Mouse (Mus musculus): Measurements from ENCODE around the gene Zfyve1.
"Not testable (repeated sequence)": the region's sequence is repeated elsewhere in the genome, so short reads cannot be mapped to it uniquely, and the experiment has no call there.

The Zfyve1 gene

DNA sequence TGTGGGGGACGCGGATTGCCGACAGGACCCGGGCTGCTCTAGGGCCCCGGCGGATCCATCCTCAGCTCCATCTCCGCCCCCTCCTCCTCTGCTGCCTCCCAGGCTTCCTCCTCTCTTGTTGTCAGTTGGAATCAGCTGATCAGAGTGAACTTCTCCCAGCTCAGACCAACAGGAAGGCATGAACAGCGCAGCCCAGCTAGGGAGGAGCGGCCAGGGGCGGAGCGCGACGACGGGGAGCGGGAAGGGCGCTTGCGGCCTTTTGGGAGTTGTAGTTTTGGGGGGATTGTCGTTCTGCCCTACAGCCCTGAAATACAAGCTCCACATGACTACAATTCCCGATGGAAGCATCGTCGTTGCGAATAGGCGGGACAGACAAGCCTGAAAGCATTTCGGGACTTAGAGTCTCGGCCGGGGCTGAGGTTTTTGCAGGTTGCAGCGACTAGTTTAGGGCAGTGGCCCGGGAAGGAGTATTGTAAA, at the start of gene Zfyve1:
Zfyve1 (minus strand) TSS at position 198 of the 477 bp plus-strand sequence.
- in situ Hi-C loops (cut with MboI, MseI), result no loop called here

DNA sequence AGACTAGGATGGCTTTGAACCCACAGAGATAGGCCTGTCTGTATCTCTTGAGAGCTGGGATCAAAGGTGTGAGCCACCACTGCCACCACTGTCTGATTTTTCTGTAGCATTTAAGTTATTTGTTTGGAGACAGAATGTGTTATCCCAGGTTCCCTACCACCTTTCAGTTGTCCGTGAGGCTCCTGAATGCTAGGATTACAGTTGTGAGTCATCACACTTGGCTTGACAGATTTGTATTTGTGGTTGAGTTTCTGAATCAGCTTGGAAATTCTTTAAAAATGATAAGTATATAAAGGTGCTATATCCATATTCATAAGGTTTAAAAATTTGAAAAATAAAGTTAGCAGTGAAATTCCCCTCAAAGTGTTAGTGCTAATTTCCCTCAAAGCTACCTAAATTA, 46.1 kb upstream of the Zfyve1 start:
- in situ Hi-C loops (cut with MboI, MseI), result loop anchor here in 1 of 2 experiments (5.0 kb wide), 1 partner anchor 34 kb away; no protein-coding TSS in a partner anchor

DNA sequence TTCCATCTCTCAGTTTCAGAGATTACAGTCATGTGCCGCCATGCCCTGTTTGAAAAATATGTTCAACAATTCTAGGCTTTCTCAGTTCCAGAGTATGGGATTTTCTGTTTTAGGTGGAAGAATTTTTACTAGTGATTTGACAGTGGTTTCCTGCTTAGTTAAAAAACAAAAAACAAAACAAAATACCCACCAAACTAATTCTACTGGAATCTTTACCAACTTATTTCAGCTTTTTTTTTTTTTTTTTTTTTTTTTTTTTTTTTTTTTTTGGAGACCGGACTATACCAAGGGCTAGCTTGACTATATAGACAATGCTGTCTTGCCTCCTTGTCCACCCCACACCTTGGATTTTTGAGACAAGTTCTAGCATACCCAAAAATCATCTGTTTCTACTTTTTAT, 44.2 kb upstream of the Zfyve1 start:
- in situ Hi-C loops (cut with MboI, MseI), result loop anchor here in 1 of 2 experiments (5.0 kb wide), 1 partner anchor 36 kb away; no protein-coding TSS in a partner anchor

DNA sequence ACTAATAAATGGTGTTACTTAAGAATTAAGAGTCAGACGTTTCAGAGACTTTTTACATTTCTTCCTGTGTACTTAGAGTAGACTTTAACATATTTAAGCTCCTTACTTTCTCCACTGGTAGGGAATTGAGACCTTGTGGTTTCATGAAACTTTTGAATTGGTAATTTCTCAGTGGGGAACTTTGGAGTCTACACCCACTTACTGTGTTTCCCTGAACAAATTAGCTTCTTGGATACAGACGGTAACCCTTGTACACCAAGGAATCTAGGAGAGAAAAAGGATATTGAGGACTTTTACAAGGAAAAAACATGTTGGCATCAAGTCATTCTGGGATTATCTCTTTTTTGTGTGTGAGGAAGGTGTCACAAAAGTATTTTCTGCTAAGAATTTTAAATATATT, 36.8 kb upstream of the Zfyve1 start:
- in situ Hi-C loops (cut with MboI, MseI), result no loop called here

DNA sequence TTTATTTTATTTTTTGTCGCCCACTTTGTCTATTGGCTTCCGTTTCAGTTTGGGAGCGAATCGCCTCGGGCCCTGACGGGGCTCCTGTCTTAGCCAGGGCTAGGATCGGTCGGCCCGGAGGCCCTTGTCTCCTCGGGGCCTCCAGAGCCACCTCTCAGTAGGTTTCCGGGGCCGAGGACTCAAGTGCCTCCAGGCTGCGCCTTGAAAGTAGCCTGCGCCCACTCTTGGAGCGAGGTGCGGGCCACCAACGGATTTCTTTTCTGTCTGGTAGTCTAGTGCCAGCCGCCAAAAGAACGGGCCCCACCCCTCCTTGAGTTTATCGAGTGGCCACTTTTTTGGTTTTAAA, 35.6 kb upstream of the Zfyve1 start:
- in situ Hi-C loops (cut with MboI, MseI), result no loop called here

DNA sequence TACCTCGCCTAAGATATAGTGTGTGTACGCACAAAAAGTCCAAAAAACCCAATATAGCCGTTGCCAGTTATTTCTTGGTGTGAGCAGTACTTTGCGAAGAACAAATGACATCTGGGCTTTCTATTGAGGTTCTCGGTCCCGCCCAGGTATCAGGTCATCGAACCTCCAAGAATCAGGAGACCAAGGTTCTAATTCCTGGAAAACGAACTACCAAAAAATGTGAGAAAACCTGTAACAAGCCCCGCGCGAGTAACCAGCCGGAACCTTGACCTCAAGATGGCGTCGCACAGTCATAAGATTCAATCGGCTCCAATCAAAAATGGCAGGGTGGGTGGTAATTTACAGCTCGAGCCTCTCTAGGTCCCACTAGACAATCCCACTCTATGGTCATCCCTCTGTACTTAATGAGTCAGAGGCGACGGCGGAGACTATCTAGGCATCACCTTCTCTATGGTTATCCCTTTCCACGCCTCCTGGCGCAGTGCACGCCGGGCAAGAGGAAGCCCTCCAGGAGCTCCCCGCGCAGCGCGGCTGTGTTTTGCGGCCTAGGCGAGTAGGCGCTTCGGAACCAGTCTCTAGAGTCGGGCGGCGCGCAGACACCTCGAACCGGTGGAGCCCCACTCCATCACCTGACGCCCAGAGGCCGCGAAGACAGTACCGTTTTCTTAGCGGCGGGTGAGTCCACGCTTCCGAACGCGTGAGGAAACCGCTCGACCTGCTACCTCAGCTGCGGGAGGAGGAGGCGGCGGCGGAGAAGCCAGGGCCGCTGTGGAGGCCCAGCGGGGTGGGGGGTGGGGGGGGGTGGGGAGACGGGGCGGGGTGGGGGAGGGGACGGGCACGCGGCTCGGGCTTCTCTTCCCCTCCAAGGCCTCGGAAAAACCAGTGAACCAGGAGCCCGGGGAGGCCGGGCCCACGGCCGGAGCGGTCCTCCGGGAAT, 35.0 kb upstream of the Zfyve1 start:
- in situ Hi-C loops (cut with MboI, MseI), result no loop called here

DNA sequence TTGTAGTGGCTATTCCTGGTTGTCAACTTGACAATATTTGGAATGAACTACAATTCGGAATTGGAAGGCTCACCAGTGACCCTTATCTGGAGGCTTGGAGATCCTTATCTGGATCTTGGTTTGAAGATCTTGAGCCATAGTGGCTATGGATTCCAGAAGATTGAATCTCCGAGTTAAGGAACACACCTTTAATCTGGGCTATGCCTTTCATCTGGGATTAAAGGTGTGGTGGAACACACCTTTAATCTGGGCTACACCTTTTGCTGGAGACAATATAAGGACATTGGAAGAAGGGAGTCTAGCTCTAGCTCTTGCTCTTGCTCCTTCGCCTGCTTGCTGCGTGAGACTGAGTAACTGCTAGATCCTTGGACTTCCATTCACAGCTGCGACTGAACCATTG, 33.9 kb upstream of the Zfyve1 start, which contains the start of gene Rbm25:
Rbm25 (plus strand) TSS at position 301 of the 400 bp plus-strand sequence.
- in situ Hi-C loops (cut with MboI, MseI), result not testable (repeated sequence)

DNA sequence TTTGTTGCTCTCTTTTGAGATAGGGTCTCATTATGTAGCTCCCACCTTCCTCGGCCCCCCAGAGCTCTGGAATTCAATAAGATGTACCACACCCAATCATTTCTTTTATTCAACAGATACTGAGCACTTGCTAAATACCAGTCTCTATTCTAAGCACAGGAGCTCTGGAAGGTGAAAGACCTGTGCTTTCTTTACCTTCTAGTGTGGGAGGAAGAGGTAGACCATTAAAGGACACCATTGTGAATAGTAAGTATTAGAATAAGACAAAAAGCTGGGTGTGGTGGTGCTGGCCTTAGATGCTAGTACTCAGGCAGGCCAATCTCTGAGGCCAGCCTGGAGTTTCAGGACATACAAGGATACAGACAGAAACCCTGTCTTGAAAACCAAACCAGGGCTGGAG, 27.3 kb upstream of the Zfyve1 start:
- in situ Hi-C loops (cut with MboI, MseI), result no loop called here

DNA sequence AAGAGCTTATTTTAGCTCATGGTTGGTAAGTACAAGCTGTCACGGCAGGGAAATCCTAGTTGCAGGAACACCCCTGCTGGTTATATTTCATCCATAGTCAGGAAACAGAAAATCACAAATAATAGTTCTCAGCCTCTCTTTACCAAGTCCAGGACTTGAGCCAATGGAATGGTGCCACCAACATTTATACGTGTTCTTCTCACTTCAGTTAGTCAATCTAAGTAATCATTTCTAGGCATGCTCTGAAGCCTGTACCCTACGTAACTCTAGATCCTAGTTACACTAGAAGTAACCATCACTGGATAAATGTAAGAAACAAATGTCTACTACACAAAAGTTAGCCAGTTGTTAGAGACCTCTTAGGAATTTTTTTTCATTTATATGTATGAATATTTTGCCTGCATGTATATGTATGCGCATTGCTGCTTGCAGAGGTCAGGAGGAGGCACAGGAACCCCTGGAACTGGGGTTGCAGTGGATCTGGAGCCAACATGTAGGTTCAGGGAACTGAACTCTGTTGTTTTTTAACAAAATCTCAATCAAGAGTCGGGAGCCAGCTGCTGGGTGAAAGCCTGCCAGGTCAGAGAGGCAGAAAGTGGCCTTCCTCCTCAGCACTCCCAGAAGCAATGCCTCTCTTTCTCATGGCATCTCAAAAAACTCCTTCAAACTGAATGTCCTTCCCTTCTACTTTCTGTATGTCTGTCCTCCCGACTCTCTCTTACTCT, 25.2 kb upstream of the Zfyve1 start:
- in situ Hi-C loops (cut with MboI, MseI), result no loop called here

DNA sequence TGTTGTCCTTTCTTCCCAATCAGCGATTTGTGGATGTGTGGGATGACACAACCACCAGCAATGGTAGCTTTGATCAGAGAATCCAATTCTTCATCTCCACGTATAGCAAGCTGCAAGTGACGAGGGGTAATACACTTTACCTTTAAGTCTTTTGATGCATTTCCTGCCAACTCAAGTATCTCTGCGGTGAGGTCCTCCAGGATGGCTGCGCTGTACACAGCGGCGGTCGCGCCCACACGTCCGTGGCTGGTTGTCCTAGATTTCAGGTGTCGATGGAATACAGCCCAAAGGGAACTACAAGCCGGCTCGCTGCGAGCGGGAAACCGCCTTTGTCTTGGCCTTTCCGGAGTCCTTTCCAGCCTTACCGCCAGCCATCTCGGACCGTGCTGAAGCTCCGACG, 23.7 kb upstream of the Zfyve1 start:
- in situ Hi-C loops (cut with MboI, MseI), result not testable (repeated sequence)

DNA sequence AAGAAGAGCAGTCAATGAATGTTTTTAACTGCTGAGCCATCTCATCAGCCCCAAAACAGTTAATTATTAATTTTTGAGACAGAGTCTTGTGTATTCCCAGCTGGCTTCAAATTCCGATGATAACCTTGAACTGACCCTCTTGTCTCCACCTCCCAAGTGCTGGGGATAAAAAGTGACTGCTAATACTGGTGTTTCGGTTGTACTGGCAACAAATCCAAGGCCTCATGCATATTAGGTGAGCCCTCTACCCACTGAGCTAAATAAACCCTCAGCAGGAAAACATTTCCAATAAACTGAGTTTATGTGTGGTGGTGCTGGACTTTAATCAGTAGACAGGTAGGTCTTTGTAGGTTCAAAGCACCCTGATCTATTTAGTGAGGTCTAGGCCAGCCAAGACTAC, 22.0 kb upstream of the Zfyve1 start:
- in situ Hi-C loops (cut with MboI, MseI), result loop anchor here in 1 of 2 experiments (10.0 kb wide), 1 partner anchor 1094 kb away; no protein-coding TSS in a partner anchor

DNA sequence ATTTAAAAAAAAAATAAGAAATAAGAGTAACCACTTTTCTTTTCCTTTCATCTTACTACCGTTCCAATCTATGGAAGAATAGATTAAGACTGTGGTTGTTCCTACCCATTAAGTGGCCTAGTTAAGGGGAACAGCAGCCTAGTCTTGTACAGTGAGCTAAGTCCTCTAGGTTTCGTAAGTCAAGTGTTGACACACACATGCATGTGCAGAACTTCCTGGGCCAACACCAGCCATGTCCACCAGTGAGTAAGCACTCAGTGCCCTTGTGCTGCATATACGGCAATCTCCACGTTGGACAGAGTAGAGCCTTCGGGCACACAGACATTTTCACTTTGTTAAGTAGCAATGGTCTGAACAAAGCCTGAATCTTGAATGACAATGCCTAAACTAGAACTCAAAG, 20.2 kb upstream of the Zfyve1 start:
- in situ Hi-C loops (cut with MboI, MseI), result loop anchor here in 1 of 2 experiments (10.0 kb wide), 1 partner anchor 1092 kb away; no protein-coding TSS in a partner anchor

DNA sequence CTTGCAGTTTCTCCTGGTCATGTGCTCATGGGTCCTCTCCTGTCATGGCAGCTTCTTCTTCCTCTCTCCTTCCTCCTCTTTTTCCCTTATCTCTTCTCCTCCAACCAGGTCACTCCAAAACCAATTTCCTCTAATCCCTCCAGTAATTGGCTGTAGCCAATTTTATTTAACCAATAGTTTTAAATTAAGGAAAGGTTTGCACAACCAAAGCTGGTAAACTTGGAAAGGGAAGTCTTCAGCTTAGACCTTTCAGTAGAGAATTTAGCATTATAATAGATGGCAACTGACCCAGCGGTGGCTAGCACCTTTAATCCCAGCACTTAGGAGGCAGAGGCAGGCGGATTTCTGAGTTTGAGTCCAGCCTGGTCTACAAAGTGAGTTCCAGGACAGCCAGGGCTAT, 9.4 kb upstream of the Zfyve1 start:
- in situ Hi-C loops (cut with MboI, MseI), result loop anchor here in 1 of 2 experiments (10.0 kb wide), 1 partner anchor 1402 kb away; no protein-coding TSS in a partner anchor

DNA sequence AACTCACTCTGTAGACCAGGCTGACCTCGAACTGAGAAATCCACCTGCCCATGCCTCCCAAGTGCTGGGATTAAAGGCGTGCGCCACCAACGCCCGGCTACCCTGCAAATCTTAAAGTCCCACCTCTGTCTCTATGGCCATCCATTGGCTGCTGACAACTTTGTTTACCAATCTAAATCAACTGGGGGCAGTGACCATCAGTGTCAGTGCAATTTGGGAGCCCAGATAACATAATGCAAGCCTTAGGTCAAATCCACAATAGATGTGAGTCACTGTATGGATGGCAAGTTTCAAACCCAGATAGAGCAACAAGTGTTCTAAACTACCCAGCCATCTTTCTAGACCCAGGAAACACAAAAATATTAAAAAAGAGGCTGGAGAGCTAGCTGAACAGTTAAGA, 5.3 kb upstream of the Zfyve1 start:
- in situ Hi-C loops (cut with MboI, MseI), result loop anchor here in 1 of 2 experiments (10.0 kb wide), 1 partner anchor 1397 kb away; no protein-coding TSS in a partner anchor

DNA sequence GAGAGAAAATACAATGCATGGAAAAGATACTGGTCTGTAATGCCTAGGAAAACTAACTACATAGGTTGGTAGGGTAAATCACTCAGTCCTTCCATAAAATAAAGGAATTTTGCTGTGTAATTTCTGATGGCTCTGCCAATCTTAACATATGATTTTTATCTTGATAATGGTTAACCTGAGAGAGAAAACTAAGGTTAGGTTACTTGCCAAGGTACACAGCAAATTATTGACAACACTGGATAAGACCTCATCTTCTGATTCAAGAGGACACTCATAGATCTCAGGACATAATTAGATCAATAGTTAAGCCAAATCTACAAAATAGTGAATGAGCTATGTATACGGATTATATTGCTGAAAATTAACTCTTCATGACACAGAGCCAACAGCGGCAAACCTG, 859 bp upstream of the Zfyve1 start:
- in situ Hi-C loops (cut with MboI, MseI), result no loop called here

DNA sequence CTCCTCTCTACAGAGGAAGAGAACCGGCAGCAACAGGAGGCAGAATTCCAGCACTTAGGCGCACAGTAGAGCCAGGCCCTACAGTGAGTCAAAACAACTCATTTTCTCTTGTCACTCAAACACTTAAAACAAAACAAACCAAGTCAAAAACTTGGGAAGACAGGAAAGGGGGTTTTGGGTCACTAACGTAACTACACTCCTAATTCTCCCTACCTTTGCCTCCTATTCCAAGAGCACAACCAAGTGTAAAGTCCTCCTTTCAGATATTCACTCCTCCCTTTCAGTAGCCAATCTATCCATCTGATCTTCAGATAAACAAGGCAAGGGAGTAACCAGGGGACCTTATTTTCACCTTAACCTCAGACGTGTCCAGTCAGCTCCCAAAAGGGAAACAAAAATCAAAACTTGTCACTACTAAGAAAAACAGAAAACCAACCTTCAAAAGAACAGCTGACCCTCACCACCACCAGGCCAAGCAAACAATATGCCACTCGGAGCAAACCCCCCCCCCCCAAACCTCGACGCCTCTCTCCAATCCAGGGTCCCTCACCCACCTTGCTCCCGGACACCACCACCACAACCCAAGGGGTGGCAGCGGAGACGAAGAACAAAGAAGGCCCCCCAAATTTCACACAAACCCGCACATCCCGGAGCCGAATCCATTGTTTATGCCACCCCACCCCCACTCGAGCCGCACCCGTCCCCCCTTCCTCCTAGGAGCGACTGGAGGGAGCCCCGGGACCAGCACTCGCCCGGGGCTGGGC, 649 bp downstream of the Zfyve1 start:
- in situ Hi-C loops (cut with MboI, MseI), result no loop called here

DNA sequence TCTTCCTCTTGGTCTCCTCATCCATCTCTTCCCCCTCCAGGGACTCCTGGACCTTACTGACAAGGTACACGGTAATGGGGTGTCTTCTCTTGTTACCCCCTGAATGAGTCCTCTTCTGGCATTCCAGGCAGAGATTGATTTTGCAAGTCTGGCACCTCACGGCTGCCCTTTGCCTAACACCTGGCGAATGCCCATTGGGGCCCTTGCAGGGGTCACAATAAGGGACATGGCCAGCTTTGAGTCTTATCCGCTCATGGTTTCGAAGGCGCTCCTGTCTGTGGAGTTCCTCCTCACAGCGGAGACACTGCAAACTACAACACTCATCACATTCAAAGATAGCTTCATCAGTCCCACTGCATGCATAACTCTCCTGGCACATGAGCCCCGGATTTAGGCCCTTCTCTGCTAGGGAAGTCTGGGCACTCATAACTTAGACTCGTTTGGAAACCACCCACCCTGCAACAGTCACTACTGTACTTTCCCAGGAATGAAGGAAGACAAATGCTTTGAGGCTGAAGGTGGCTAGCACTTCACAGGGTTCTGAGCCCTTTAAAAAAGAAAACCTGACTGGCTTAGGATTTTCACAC, 2.5 kb downstream of the Zfyve1 start:
- in situ Hi-C loops (cut with MboI, MseI), result no loop called here

DNA sequence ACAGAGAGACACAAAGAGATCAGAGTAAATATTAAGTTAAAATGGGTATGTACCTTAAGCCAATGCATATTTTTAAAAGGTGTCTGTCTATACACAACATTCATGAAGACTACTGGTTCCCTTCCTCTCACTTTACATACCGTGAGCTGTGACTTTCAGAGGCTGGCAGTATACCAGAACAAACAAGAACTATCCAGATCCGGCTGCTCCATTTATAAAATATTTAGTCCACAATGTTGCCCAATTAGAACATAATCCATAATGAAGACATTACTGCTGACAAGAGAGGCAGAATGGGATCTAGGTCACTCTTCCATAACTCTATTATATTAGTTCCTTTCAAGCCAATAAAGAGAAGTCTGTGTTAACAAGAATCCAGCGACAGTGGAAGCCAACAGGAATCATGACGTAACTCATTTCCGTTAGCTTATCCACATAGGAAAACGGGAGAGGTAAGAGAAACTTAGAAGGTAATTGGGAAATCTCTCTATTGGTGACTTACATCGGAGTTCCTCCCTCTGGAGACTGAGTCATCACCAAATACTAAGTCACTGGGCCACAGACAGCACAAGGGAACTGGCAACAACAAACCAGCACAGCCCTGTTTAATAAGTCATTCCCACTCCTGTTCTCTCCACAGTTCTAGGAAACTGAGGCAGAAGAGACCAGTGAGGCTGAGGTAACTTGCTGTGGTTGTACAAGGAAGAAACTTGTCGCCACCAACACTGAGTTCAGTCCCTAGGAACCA, 5.1 kb downstream of the Zfyve1 start:
- in situ Hi-C loops (cut with MboI, MseI), result no loop called here

DNA sequence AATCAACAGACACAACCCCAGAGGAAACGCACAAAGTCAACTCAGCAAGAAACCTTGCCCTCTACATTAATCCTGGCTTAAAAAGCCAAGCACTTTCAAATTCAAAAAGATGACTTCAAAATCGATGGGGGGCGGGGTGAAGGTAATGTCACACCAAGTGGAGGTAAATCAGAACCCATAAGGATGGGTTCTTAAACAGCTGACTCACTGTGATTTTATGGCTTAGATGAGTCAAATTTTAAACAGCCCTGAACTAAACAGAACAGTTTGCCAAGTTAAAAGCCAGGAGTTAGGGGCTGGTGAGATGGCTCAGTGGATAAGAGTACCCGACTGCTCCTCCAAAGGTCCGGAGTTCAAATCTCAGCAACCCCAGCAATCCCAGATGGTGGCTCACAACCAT, 10.4 kb downstream of the Zfyve1 start:
- in situ Hi-C loops (cut with MboI, MseI), result no loop called here

DNA sequence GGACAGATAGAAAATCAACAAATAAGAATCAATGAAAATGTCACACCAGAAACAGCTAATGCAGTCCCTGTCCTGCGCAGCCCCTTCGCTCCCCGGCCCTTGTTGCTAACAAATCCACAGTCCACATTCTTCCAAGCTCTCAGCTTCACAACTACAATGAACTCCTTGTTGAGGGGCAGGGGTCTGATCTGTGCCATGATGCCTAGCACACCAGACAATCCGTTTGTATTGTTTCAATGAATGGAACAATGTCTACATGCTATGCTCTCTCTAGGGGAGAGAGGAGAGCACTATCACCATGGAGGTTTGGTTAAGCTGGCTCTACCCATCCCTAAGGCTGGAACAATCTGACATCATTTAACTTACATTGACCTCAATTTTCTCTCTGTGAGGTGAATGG, 14.3 kb downstream of the Zfyve1 start:
- in situ Hi-C loops (cut with MboI, MseI), result no loop called here

Data from T-helper 17 cell (primary cell).